Mouse (Mus musculus): ENCODE results near the gene Hsf5.
A peak's percentile ranks its signal among the peaks of the same experiment; 100 is the strongest.

Hsf5 gene

DNA sequence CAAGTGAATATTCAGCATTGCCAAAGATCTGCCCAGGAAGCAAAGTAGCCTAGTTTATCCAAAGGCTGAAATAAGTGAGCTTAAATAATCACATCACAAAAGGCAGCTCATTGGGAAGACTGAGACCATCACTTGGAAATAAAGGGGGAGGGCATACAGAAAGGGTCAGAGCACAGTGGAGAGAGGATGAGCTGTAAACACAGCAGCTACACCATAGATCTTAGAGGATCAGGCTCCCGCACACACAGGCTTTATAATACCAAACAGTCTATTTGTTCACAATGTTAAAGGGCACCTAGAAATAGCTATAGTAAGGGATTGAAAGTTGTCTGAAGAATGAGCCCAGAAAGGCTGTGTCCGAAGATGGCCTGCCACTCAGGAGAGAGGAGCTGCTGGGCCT, 21.8 kb downstream of the Hsf5 start:
- DNase-seq (ENCODE audit: low read depth in 1 of 2, low spot score in 2 of 2), result no peak

DNA sequence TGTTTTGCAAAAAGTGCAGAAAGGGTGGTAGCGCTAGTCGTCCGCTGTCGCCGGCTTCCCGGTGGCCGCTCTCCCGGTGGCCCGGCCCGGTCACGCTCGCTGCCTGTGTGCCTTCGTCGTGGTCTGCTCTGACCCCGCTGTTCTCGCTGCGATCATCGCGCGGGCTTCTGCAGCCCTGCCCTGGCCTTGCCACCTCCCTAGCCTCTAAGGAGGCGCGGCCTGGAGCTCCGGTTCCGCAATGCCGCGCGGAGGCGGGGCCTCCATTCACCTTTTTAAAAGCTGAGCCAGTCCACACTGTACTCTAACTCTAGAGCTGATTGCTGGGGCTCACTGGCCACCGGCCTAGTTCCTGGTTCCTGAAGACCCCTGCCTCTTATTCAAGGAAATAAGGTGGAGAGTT, 22.2 kb downstream of the Hsf5 start:
- DNase-seq (ENCODE audit: low read depth in 1 of 2, low spot score in 2 of 2), result peak; percentile 6 to 7

DNA sequence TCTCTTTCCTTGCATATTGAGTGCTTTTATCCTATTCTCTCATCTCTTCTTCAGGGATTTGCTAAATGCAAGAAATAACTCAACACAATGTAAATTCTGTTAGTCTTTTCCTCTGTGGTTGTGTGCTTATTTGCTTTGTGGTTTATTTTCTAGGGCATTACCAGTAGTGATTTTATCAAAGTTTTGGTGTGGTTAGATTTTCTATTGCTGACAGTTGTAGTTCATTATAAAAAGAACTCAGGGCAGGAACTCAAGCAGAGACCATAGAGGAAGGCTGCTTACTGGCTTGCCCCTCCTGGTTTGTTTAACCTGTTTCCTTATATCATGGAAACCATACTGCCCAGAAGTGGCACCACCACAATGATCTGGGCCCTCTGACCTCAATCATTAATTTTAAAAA, 25.9 kb downstream of the Hsf5 start:
- no peak for DNase-seq (ENCODE audit: low read depth in 1 of 2, low spot score in 2 of 2)

GRCm38 (mm10) chr11:87654693-87655092, 37.7 kb downstream of the Hsf5 start:
- no peak for DNase-seq (ENCODE audit: low read depth in 1 of 2, low spot score in 2 of 2)

- no peak for DNase-seq (ENCODE audit: low read depth in 1 of 2, low spot score in 2 of 2)
Measured at GRCm38 (mm10) chr11:87659216-87659615, 42.3 kb downstream of the Hsf5 start.

DNA sequence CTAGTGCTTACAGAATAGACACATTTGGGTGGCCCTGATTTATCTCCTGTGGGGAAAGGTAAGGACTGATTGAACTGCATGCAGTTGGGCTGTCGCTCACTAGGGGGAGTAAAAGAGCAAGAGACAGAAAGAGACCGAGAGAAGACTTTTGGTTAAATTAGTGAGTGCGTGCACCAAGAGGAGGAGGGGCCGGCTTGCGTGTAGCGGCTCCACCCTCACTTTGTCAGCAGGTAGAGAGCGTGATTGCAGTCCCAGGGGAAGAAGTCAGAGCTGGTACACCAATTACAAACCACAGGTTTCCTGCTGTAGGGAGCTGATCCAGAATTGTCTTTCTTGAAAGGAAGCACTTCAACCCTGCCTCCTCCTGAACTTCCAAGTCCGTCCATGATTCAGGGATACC, 45.4 kb downstream of the Hsf5 start, which contains the start of gene Rnf43:
Rnf43 (plus strand) TSS at position 316 of the 400 bp plus-strand sequence.
- DNase-seq (ENCODE audit: low read depth in 1 of 2, low spot score in 2 of 2), result peak; percentile 35 to 72

DNA sequence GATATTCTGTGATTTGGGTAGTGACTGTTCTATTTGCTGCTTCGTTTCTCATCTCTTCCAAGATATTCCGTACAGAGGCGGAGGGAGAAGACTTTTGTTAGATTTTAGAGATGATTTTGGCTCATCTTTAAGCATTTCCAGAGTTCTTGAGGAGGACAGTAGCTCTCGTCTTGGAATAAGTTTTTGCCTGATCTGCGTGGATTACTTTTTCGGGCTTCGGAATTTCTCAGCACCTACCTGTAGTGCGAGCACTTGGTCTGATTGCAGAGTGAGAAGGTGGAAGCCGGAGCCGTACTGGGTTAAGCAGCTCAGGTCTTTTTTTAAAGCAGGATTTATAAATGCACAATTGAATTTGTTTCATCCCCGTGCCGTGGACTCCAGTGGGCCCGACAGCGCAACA, 45.9 kb downstream of the Hsf5 start:
- DNase-seq (ENCODE audit: low read depth in 1 of 2, low spot score in 2 of 2), result no peak

GRCm38 (mm10) chr11:87663948-87664347, 47.0 kb downstream of the Hsf5 start:
- DNase-seq (ENCODE audit: low read depth in 1 of 2, low spot score in 2 of 2), result no peak

DNA sequence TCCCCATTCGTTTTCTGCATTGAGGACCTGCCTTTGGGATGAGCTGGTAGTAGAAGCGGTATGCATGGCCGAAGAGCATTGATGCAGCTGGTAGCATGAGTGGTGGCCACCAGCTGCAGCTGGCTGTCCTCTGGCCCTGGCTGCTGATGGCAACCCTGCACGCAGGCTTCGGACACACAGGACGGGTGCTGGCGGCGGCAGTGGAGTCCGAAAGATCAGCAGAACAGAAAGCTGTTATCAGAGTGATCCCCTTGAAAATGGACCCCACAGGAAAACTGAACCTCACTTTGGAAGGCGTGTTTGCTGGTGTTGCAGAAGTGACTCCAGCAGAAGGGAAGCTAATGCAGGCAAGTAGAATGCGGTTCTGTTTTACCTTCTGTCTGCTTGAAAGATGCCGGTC, 47.6 kb downstream of the Hsf5 start:
- no peak for DNase-seq (ENCODE audit: low read depth in 1 of 2, low spot score in 2 of 2)

GRCm38 (mm10) chr11:87665224-87665623, 48.3 kb downstream of the Hsf5 start:
- no peak for DNase-seq (ENCODE audit: low read depth in 1 of 2, low spot score in 2 of 2)

DNA sequence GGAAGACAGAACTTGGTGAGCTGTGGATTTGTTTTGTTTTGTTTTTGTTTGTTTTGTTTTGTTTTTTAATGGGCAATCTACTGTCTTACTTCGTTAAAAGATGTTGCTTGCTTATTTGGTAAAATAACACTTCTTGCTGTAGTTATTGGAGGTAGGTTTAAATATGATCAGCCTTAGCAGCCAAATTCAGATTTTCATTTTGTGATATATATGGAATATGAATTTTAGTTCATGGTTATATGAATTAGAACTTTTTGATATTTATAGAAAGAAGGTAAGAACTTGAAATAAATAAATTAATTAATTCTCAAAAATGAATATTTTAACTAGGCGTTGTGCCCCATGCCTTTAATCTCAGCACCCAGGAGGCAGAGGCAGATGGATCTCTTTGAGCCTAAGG, 48.7 kb downstream of the Hsf5 start:
- DNase-seq (ENCODE audit: low read depth in 1 of 2, low spot score in 2 of 2), result no peak

DNA sequence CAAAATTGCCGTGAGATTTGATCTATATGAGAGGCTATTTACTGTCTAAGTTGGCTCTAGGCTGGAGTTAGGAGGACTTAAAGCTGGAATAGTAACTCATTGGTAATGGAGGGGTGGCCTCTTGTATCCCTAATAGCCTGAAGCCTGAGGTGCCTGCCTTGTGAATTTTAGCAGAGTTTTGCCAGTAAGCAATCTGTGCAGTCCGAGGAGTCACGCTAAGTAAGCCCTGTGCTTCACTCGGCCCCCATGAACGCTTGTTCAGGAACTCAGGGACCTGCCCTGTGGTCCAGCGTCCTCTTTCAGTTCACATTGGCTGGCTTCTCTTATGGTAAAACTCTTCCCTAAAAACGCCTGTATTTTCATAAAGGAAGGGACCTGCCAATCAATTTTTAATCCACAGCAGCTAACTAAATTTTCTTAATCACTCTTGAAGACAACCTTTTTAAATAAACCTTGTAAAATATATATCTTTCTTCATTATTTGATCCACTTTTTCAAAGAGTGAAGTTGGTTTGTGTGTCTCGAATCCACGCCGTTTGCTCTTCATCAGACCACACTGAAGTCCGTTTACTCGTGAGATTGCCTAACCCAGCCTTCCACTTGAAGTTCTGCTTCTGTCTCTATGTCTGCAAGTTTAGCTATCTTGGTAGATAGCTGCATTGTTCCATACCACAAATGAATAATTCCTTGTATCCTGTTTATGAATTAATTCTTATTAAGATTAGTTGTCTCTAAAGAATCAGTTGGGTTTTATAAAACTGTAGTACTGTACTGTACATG, 49.5 kb downstream of the Hsf5 start:
- no peak for DNase-seq (ENCODE audit: low read depth in 1 of 2, low spot score in 2 of 2)

DNA sequence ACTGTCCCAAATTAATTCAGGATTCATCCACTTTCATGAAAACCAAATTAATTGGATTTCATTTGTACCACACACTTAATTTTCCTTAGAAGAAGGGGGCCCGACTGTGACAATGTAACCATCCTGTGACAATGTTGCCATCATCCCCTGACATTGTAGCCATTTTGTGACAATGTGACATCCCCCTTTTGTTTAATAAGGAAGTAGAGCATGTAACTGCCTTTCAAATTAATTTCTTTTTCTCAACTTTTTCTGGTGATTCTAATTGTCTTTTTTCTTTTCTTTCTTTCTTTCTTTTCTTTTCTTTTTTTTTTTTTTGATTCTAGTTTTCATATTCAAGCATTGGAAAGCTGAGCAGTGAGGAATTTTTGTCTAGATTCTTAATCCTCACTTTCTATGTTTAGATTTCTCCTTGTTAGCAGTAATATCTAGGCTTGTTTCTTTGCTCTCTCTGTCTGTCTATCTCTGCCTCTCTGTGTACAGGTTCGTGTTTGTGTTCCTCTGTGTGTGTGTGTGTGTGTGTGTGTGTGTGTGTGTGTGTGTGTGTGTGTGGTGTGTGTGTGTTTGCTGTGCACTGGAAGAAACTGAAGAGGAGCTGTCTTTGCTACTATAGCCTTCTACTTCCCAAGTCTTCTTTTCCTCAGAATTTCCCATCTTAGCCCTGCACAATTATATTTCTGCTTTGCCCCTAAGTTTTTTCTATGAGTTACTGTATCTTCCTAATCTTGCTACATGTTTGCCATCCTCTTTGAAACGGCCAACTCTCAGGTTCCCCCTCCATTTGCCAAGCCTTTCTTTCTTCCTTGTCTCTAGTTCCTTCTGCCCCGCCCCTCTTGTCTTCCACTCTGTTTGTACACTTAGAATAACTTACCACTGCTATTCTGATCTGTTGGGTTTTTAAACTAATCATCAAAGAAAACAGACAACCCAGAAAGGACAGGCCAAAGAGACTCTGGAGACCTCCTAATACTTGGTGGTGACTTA, 50.4 kb downstream of the Hsf5 start:
- DNase-seq (ENCODE audit: low read depth in 1 of 2, low spot score in 2 of 2), result no peak

GRCm38 (mm10) chr11:87673282-87673681, 56.3 kb downstream of the Hsf5 start:
- DNase-seq (ENCODE audit: low read depth in 1 of 2, low spot score in 2 of 2), result no peak

GRCm38 (mm10) chr11:87675606-87676005, 58.6 kb downstream of the Hsf5 start:
- no peak for DNase-seq (ENCODE audit: low read depth in 1 of 2, low spot score in 2 of 2)

DNA sequence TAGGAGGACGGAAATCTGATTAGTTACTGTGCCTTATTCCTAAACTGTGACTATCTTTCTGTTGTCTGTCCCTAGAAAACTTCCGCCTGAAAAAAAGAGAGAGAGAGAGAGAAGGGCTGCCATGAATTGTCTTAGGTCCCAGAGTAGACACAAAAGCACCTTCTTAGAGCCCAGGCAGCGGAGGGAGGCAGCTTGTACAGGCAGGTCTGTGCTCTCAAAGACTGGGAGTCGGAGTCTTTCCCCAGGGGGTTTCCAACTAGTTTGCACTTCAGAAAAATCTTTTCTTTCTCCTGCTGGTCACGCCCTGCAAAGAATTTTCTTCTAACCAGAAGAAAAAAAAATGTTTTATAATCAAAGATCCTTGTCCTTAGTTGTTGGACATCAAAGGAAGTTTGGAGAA, 60.8 kb downstream of the Hsf5 start:
- no peak for DNase-seq (ENCODE audit: low read depth in 1 of 2, low spot score in 2 of 2)

GRCm38 (mm10) chr11:87678545-87678944, 61.6 kb downstream of the Hsf5 start:
- no peak for DNase-seq (ENCODE audit: low read depth in 1 of 2, low spot score in 2 of 2)

DNA sequence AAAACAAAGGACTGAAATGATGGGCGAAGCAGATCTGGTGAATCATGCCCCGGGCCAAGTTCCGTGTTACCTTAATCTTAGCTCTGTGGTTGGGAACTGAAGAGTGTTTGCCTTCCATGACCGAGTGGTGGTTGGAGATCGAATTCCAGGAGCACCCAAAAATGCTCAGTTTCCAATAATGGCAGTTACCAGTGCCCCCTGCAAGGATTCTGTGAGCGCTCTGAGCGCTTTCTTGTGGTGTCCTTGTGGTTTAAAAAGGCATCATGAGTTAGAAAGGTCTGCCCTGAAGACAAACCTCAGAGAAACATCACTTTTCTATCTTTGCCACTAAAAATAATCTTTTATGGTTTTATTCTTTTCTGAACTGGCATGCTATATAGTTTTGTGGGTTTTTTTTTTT, 62.0 kb downstream of the Hsf5 start:
- DNase-seq (ENCODE audit: low read depth in 1 of 2, low spot score in 2 of 2), result no peak

DNA sequence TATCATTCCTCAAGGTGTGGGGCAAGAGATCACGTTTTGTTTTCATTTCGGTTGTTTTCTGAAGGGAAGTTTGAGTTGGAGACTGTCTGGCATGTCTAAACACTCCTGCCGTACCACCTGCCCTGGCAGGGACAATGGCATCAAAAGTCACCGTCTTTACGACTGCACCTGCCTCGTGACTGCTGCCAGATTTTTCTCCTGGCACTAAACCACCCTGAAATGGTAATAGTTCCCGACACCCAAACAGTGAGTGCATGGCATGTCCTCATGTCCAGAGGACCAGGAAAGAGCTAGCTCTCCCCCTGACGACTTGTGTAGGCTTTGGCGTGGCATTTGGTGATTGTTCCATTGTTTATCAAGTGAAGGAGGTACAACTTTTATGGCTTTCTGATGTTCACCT, 63.8 kb downstream of the Hsf5 start:
- DNase-seq (ENCODE audit: low read depth in 1 of 2, low spot score in 2 of 2), result no peak

DNA sequence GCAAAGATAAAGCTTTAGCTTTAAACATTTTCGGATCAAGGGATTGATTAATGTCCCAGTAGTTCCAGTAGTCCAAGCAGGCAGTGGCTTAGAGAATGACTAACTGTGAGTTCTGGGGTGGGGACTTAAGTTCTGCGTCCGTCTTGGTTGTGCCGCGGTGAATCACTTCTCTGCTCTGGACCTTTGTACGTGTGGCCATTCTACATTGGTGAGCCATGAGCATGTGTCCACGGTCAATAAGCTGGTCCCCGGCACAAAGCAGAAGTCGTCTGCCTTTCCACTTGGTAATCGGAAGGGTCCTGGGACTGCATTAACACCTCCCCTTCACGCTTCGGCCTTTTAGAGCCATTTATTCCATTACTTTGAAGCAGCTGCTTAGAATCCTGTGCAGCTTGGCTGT, 65.1 kb downstream of the Hsf5 start:
- no peak for DNase-seq (ENCODE audit: low read depth in 1 of 2, low spot score in 2 of 2)

- no peak for DNase-seq (ENCODE audit: low read depth in 1 of 2, low spot score in 2 of 2)
Measured at GRCm38 (mm10) chr11:87682838-87683571, 66.0 kb downstream of the Hsf5 start.
